Comparison of ENCODE assay signal across 20 mouse cellular contexts in genomic region chr15:44310888-44311287, GRCm38 (mm10).
"Had no signal": no experiment of that assay in that cellular context is flagged by ENCODE, and none has a peak within 500 bp of the region (broad histone marks: within the 10 kb centered on the region; RNA-seq: fewer than 3 reads in every experiment).

No protein-coding gene starts in this region.

- H3K4me1 ChIP-seq: intestine, embryonic 15.5 days; kidney, embryonic 15.5 days; limb, embryonic 10.5 days; limb, embryonic 13.5 days; liver, embryonic 12.5 days; liver, embryonic 15.5 days; lung, embryonic 15.5 days; megakaryocyte, embryonic 14.5 days; neural tube, embryonic 13.5 days; stomach, embryonic 15.5 days had no signal

- H3K9ac ChIP-seq: intestine, embryonic 15.5 days; kidney, embryonic 15.5 days; limb, embryonic 13.5 days; liver, embryonic 12.5 days; liver, embryonic 15.5 days; lung, embryonic 15.5 days; neural tube, embryonic 13.5 days; stomach, embryonic 15.5 days had no signal

- H3K27me3 ChIP-seq: intestine, embryonic 15.5 days; kidney, embryonic 15.5 days; limb, embryonic 13.5 days; liver, embryonic 12.5 days; liver, embryonic 15.5 days; lung, embryonic 15.5 days; megakaryocyte, embryonic 14.5 days; neural tube, embryonic 13.5 days; stomach, embryonic 15.5 days had no signal

- H3K9me3 ChIP-seq: intestine, embryonic 15.5 days; kidney, embryonic 15.5 days; limb, embryonic 10.5 days; limb, embryonic 13.5 days; liver, embryonic 12.5 days; liver, embryonic 15.5 days; lung, embryonic 15.5 days; neural tube, embryonic 13.5 days; stomach, embryonic 15.5 days had no signal

- H3K4me3 ChIP-seq: intestine, embryonic 15.5 days; kidney, embryonic 15.5 days; limb, embryonic 10.5 days; limb, embryonic 13.5 days; liver, embryonic 12.5 days; liver, embryonic 15.5 days; lung, embryonic 15.5 days; megakaryocyte, embryonic 14.5 days; neural tube, embryonic 13.5 days; stomach, embryonic 15.5 days had no signal

- H3K27ac ChIP-seq: intestine, embryonic 15.5 days; kidney, embryonic 15.5 days; limb, embryonic 10.5 days; limb, embryonic 13.5 days; liver, embryonic 12.5 days; liver, embryonic 15.5 days; lung, embryonic 15.5 days; neural tube, embryonic 13.5 days; stomach, embryonic 15.5 days had no signal

- H3K4me2 ChIP-seq: intestine, embryonic 15.5 days; kidney, embryonic 15.5 days; limb, embryonic 13.5 days; liver, embryonic 12.5 days; liver, embryonic 15.5 days; lung, embryonic 15.5 days; neural tube, embryonic 13.5 days; stomach, embryonic 15.5 days had no signal

- ATAC-seq: intestine, embryonic 15.5 days; liver, embryonic 12.5 days had no signal

- DNase-seq: kidney, adult 11 months; kidney, adult 8-10 months; kidney, postnatal 14 days; liver; lung, adult 18-20 months; lung, postnatal 10 days; lung, postnatal 36 days; retina, postnatal 1 day; right cerebral cortex, postnatal 25 days; spleen, adult 18-20 months had no signal

- H3K36me3 ChIP-seq: intestine, embryonic 15.5 days; kidney, embryonic 15.5 days; limb, embryonic 10.5 days; limb, embryonic 13.5 days; liver, embryonic 12.5 days; liver, embryonic 15.5 days; lung, embryonic 15.5 days; neural tube, embryonic 13.5 days; stomach, embryonic 15.5 days had no signal
